Mouse (Mus musculus) hindbrain, embryonic 10.5 days (tissue): ENCODE measurements around the gene Anxa6. TPM values are rescaled to one million over a fixed set of nuclear protein-coding genes. Genes with fewer than 3 reads are reported as not detected.

ENCODE experiments used
- DNase-seq: peaks from one replicate; pipeline ENCODE4 v3.0.0-alpha.2; 2017; ENCODE audit warnings: low spot score
- H3K27ac ChIP-seq: fragments of 300-500 bp; sonication (generic); 2 replicates; pipeline ENCODE4 v1.5.1; 2016; ENCODE audit warnings: mild to moderate bottlenecking, moderate library complexity
- H3K27me3 ChIP-seq: fragments of 300-500 bp; sonication (generic); 2 replicates; pipeline ENCODE4 v1.6.1; 2016; ENCODE audit warnings: mild to moderate bottlenecking; ENCODE audit not compliant: poor library complexity, insufficient read depth, severe bottlenecking
- H3K36me3 ChIP-seq: fragments of 300-500 bp; sonication (generic); 2 replicates; pipeline ENCODE4 v1.6.1; 2016; ENCODE audit warnings: mild to moderate bottlenecking, moderate library complexity
- H3K4me1 ChIP-seq: fragments of 300-500 bp; sonication (generic); replicated peaks from 2 replicates; pipeline ENCODE4 v1.6.1; 2016; ENCODE audit warnings: mild to moderate bottlenecking
- H3K4me3 ChIP-seq: fragments of 300-500 bp; sonication (generic); 2 replicates; pipeline ENCODE4 v1.5.1; 2016; ENCODE audit warnings: mild to moderate bottlenecking, moderate library complexity
- H3K9me3 ChIP-seq: fragments of 300-500 bp; sonication (generic); 2 replicates; pipeline ENCODE4 v1.6.1; 2016; ENCODE audit warnings: mild to moderate bottlenecking, moderate library complexity
- WGBS: fragments of 180-500 bp; shearing (Covaris S2); methylation state at CpG from one replicate; pipeline ENCODE4 v1.1.7; 2016; 5-methylcytosine and 5-hydroxymethylcytosine counted together
- polyA plus RNA-seq: library from polyadenylated mRNA; unstranded; fragments of >200 nt; fragmentation: Nextera tagmentation; extraction: Ambion mirVana; gene quantifications from 2 replicates; pipeline ENCODE4 v1.2.1, GENCODE M21; 2016

The Anxa6 gene
- polyA plus RNA-seq, 1 experiment from 2014 or later: 68.8 TPM

DNA sequence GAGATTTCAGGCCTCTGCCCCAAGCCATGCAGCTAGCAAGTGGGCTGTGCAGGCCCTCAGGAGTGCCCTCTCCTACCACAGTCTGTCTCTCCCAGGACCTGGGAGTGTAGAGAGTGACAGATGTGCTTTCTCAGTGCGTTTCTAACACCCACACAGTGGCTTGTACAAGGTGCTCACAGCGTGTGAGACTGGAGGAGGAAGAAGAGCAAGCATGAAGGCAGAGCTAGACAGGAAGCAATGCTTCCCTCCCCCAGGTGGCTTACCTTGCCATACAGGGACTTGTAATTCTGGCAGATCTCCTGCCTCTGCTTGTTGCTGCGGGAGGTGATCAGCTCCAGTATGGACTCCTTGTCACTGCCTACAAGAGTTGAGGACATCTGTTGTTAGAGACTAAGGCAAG lies 21.8 kb downstream of the Anxa6 start:
- peaks cover 15% of the 10 kb centered on the region; the same call in 1 of the 2 replicates for H3K4me1 ChIP-seq
- WGBS: 87% methylated on average over 3 of the region's 3 CpGs
- H3K36me3 ChIP-seq: peaks cover 53% of the 10 kb centered on the region

DNA sequence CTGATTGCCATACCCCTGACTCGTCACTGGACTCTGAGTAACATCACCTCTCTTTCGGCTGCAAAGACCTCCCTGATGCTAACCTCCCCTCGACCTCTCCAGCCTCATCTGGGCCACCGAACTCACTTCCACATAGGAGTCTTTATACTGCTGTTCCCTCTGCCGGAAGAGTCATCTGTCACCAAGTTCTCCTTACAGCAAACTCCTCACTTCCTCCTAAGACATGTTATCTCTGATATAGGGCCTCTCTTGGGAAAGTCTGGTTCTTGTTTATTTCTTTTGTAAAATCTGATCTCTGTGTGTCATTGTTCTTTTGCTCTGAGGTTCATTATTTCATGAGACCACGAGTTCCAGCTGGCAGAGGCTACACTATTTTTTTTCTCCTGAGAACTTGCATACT lies 25.0 kb downstream of the Anxa6 start:
- Histone ChIP-seq H3K27ac (no peak overlapping the region), H3K27me3 (no peaks in the 10 kb centered on the region), H3K36me3 (peaks cover 52% of the 10 kb centered on the region), H3K9me3 (no peaks in the 10 kb centered on the region), H3K4me3 (no peak overlapping the region), H3K4me1 (peaks cover 8% of the 10 kb centered on the region; the same call in 1 of the 2 replicates)
- no peak for DNase-seq
- WGBS: 79% methylated on average over 6 of the region's 6 CpGs

More for the DNA sequence above, 21.8 kb downstream of the Anxa6 start:
- Histone ChIP-seq H3K9me3 (no peaks in the 10 kb centered on the region), H3K27ac (no peak overlapping the region), H3K4me3 (no peak overlapping the region), H3K27me3 (no peaks in the 10 kb centered on the region)
- no peak for DNase-seq

DNA sequence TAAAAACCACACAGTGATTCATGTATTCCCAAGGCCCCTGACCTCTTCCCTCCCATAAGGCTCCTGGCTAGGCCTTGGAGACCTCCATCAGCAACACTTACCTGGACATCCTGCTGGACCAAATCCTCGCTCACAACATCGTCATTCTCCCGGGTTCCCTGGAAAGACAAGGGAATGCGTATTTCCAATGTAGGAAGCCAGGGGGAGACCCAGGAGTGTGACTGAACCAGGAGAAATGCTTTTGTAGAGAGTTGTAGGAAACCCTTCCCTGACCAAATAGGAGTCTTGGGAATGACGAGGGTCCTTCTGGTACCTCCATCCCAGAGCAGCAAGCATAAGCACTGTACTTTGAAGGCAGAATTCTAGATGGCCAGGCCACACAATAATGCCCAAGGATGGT lies 27.6 kb downstream of the Anxa6 start:
- 82% methylated on average over 5 of the region's 5 CpGs for WGBS
- peaks cover 54% of the 10 kb centered on the region for H3K36me3 ChIP-seq

DNA sequence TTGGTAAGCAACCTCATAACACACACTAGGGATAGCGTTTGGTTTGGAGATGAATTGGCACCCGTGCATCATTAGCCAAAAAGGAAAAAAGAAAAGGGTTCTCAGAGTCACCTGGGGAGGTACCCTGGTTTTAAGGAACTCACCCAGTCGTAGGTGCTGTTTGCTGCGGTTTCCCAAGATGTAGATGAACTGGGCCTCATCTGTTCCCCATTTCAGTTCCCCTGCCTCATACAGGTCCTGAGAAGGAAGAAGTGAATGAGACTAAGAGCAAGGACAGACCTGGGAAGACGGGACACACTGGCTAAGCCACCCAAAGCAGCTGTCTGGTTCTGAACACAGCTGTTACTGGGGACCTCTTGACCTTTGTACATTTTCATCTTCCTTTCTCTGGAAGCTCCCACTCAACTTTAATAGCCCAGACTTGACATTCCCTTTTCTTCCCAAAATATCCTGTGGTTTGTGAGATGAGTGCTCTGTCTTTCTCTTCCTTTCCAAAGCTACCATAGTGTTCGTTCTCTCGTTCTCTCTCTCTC lies 28.2 kb downstream of the Anxa6 start:
- no peaks in the 10 kb centered on the region for H3K27me3 ChIP-seq
- 80% methylated on average over 7 of the region's 7 CpGs for WGBS
- H3K9me3 ChIP-seq: peaks cover 4% of the 10 kb centered on the region; the same call in 1 of the 2 replicates
- H3K4me3 ChIP-seq: no peak overlapping the region
- peaks cover 5% of the 10 kb centered on the region; the same call in 1 of the 2 replicates for H3K4me1 ChIP-seq
- H3K27ac ChIP-seq: no peak overlapping the region
- peaks cover 54% of the 10 kb centered on the region for H3K36me3 ChIP-seq
- no peak for DNase-seq

More for the DNA sequence above, 27.6 kb downstream of the Anxa6 start:
- DNase-seq: no peak
- peaks cover 4% of the 10 kb centered on the region; the same call in 1 of the 2 replicates for H3K9me3 ChIP-seq
- peaks cover 5% of the 10 kb centered on the region; the same call in 1 of the 2 replicates for H3K4me1 ChIP-seq
- H3K4me3 ChIP-seq: no peak overlapping the region
- H3K27ac ChIP-seq: no peak overlapping the region
- H3K27me3 ChIP-seq: no peaks in the 10 kb centered on the region

DNA sequence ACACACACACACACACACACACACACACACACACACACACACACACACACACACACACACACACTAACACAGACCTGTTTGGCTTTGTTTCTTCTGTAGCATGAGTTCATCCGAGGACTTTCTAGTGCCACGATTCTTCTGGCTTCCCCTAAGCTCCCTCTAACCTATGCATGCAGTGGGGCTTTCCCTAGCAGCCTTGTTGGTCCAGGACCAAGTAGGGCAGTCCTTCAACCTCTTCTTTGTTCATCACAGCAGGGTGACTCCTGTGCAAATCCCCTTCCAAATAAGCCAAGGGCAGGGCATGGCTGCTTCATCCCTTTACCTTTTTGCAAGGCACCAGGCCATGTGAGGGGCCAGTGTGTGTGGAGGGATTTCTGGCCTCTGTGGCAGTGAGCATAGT lies 34.5 kb downstream of the Anxa6 start:
- Histone ChIP-seq H3K36me3 (peaks cover 27% of the 10 kb centered on the region), H3K27ac (0 out of 2 replicates have a peak overlapping the region, but pooled peaks have one; percentile 30), H3K27me3 (no peaks in the 10 kb centered on the region), H3K4me3 (no peak overlapping the region), H3K9me3 (peaks cover 4% of the 10 kb centered on the region; the same call in 1 of the 2 replicates), H3K4me1 (peaks cover 3% of the 10 kb centered on the region)
- no peak for DNase-seq
- 67% methylated on average over 2 of the region's 2 CpGs for WGBS

DNA sequence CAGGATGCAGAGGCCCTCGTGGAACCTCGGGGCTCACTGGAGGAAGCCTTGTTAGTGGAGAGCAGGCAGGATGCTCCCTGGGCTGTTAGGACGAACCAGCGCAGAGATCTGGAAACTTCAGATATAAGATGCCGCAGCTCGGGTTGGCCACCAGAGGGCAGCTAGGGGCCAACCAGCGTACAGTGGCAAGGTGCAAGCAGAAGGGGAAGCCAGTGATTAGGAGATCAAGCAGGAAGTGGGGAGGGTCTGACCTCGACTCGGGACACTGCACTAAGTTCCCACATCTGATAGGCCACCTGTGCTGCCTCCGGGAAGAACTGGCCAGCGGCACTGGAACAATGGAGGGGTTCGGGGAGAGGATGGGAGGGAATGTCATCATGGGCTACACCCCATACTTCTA lies 35.0 kb downstream of the Anxa6 start:
- Histone ChIP-seq H3K27me3 (no peaks in the 10 kb centered on the region), H3K4me1 (peaks cover 3% of the 10 kb centered on the region), H3K9me3 (peaks cover 4% of the 10 kb centered on the region; the same call in 1 of the 2 replicates), H3K4me3 (no peak overlapping the region), H3K27ac (0 out of 2 replicates have a peak overlapping the region, but pooled peaks have one; percentile 30), H3K36me3 (peaks cover 23% of the 10 kb centered on the region)
- DNase-seq: peak; percentile 72
- WGBS: 8% methylated on average over 12 of the region's 12 CpGs

DNA sequence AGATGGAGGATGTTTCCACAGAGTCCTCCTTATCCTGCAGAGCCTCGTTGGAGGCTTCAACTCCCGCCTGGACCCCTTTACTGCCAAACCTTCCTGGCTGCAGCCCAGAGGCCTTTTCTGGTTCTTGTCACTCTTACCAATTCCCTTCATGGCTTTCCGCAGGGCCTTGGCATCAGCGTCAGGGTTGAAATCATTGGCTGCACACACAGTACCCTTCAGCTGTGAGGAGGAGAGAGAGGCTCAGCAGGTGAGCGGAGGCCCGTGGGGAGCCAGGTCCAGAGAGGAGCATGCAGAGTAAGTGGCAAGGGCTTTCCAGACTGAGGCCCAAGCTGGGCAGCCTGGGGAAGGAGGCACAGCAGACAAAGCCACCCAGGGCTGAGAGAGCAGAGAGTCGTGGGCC lies 37.1 kb downstream of the Anxa6 start:
- no peak for DNase-seq
- Histone ChIP-seq H3K27ac (no peak overlapping the region), H3K36me3 (peaks cover 13% of the 10 kb centered on the region), H3K4me3 (no peak overlapping the region), H3K9me3 (peaks cover 4% of the 10 kb centered on the region; the same call in 1 of the 2 replicates), H3K27me3 (no peaks in the 10 kb centered on the region), H3K4me1 (peaks cover 3% of the 10 kb centered on the region)
- 66% methylated on average over 7 of the region's 7 CpGs for WGBS

DNA sequence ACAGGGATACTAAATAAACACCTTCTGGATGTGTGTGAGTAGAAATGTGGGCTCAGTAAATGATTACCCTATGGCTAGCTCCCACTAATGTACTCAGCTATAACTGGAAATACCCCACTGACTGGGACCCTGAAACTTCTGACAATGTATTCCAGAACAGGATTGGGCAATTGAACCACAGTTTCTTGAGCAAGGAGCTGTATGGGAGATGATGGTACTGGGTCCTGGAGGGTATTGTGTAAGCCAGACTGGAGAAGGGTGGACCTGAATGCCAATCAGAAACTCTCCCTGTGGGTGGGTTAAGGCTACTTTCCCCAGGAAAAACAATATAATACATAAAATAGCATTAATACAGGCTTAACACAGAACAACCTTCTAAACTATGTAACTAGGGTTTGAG lies 43.3 kb downstream of the Anxa6 start:
- Histone ChIP-seq H3K4me1 (no peaks in the 10 kb centered on the region), H3K27ac (no peak overlapping the region), H3K36me3 (peaks cover 6% of the 10 kb centered on the region; the same call in 1 of the 2 replicates), H3K4me3 (no peak overlapping the region), H3K27me3 (no peaks in the 10 kb centered on the region), H3K9me3 (no peaks in the 10 kb centered on the region)
- no peak for DNase-seq

DNA sequence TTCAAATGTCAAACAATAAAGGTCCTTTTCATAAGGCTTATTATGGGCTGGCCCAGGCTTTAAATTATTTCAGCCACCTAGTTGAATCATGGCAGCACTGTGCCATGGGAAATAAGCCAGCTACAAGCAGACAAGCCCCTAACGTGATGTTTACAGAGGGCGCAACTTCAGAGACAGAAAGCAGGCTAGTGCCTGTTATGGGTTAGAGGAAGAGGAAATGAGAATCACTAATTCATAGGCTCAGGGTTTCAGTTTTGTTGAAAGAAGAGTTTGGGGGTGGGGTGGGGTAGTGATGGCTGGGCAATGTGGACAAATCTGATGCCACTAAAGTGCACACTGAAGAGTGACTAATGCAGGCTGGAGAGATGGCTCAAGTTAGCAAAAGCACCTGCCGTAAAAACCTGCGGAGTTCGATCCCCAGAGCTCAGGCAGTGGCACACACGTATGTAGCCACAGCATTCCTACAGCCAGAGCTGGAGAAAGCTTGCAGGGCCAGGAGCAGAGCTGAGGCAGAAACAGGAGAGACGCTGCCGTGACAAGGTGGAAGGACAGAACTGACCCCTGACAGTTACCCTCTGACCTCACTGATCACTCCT lies 44.4 kb downstream of the Anxa6 start:
- Histone ChIP-seq H3K9me3 (no peaks in the 10 kb centered on the region), H3K4me1 (no peaks in the 10 kb centered on the region), H3K4me3 (no peak overlapping the region), H3K36me3 (peaks cover 6% of the 10 kb centered on the region; the same call in 1 of the 2 replicates), H3K27me3 (no peaks in the 10 kb centered on the region), H3K27ac (no peak overlapping the region)
- no peak for DNase-seq
- WGBS: 78% methylated on average over 8 of the region's 8 CpGs

DNA sequence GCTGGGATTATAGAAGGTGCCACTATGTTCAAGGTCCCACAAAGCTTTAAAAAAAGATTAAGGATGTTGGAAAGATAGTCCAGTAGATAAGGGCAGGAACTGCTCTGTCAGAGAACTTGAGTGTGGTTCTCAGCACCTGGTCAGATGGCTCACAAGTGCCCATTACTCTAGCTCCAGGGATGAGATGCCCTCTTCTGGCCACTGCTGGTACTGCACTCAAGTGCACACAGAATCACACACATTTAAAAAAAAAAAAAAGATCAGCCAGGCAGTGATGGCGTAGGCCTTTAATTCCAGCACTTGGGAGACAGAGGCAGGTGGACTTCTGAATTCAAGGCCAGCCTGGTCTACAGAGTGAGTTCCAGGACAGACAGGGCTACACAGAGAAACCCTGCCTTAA lies 45.3 kb downstream of the Anxa6 start:
- no peaks in the 10 kb centered on the region for H3K4me1 ChIP-seq
- H3K27me3 ChIP-seq: no peaks in the 10 kb centered on the region
- DNase-seq: peak; percentile 42
- H3K36me3 ChIP-seq: peaks cover 6% of the 10 kb centered on the region; the same call in 1 of the 2 replicates
- no peaks in the 10 kb centered on the region for H3K9me3 ChIP-seq
- 81% methylated on average over 1 of the region's 1 CpGs for WGBS
- no peak overlapping the region for H3K27ac ChIP-seq
- no peak overlapping the region for H3K4me3 ChIP-seq

DNA sequence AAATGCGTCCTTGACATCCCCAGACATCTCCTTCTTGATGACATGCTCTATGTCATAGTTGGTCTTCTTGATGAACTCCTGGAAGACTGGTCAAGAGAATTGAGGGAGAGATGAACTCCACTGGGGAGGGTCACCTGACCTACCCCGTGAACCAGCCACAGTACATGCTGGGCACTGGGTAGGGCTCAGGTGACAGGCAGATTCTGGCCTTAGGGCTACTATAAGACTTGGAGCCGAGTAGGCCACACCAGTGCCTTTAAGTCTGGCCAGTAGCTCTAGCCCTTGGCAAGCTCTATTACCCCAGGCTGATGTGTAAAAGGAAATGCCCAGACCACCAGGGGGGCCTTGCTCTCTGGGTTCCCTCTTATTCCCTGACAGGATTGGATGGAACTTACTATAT lies 48.2 kb downstream of the Anxa6 start:
- no peak for DNase-seq
- 76% methylated on average over 3 of the region's 3 CpGs for WGBS

DNA sequence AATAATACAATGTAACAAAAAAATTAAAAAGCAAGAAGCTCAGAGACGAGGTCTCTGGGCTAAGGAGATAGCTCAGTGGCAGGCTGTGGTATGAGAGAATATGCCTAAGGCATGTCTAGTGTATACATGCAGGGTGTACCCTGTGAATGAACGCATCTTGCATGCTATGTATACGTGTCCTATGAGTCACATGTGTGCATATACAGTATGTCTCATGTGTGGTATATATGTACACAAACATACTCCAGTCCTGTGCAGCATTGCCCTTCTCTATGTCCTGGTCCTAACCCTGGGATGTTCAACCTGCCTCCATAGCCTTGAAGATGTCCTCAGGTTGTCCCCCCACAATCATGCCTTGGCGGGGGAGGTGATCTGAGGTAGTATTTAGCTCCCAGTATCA lies 48.7 kb downstream of the Anxa6 start:
- Histone ChIP-seq H3K4me3 (no peak overlapping the region), H3K27me3 (no peaks in the 10 kb centered on the region), H3K9me3 (no peaks in the 10 kb centered on the region), H3K4me1 (no peaks in the 10 kb centered on the region), H3K36me3 (peaks cover 26% of the 10 kb centered on the region), H3K27ac (no peak overlapping the region)
- DNase-seq: no peak
- WGBS: 62% methylated on average over 4 of the region's 4 CpGs

More for the DNA sequence above, 48.2 kb downstream of the Anxa6 start:
- Histone ChIP-seq H3K4me3 (no peak overlapping the region), H3K27me3 (no peaks in the 10 kb centered on the region), H3K9me3 (no peaks in the 10 kb centered on the region), H3K4me1 (no peaks in the 10 kb centered on the region), H3K36me3 (peaks cover 26% of the 10 kb centered on the region), H3K27ac (no peak overlapping the region)

DNA sequence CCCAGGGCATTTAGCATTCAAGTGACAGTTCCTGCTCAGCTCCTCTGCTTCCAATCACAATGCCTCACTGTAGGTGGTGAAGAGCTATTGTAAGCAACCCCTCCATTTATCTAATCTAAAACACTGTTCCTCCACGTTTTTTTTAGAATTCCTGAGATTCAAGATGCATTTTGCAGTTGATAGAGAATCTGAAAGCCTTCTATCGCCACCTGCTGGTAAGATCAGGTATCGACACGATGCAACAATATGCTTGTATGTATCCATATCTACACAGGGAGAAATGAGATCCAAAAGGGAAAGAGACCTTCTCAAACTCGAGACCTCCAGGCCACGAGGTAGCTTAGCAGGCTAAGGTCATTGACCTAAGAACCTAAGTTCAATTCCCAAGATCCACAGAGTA lies 49.2 kb downstream of the Anxa6 start:
- no peak overlapping the region for H3K27ac ChIP-seq
- 3% methylated on average over 6 of the region's 6 CpGs for WGBS
- H3K4me1 ChIP-seq: no peaks in the 10 kb centered on the region
- H3K36me3 ChIP-seq: peaks cover 28% of the 10 kb centered on the region
- H3K9me3 ChIP-seq: no peaks in the 10 kb centered on the region
- no peaks in the 10 kb centered on the region for H3K27me3 ChIP-seq
- peak; percentile 82 for DNase-seq
- no peak overlapping the region for H3K4me3 ChIP-seq
